Mouse (Mus musculus) thymus, postnatal 14 days (tissue): ENCODE data around the gene Tsr1.

ENCODE experiments used
- DNase-seq: peaks from one replicate; pipeline ENCODE4 v3.0.0; 2021

Tsr1 gene

DNA sequence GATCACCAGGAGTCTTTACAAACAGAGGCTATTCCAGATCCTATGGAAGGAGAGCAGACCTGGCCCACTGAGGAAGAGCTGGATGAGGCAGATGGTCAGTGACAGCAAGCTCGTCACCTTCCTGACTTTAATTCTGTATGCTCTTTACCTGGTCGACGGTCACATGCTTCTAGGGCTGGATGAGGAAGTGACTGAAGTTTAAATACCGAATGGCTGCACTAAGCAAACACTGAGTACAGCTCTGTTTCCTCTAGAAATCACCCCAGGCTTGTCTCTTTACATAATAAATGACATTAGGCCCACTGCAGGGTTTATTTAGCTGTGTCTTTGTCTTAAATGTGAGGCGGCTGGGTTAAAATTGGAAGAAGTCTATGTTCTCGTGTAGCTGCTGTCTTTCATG, 3.7 kb downstream of the Tsr1 start:
- DNase-seq, result no peak

GRCm38 (mm10) chr11:74902416-74902815, 4.5 kb downstream of the Tsr1 start:
- DNase-seq, result no peak

DNA sequence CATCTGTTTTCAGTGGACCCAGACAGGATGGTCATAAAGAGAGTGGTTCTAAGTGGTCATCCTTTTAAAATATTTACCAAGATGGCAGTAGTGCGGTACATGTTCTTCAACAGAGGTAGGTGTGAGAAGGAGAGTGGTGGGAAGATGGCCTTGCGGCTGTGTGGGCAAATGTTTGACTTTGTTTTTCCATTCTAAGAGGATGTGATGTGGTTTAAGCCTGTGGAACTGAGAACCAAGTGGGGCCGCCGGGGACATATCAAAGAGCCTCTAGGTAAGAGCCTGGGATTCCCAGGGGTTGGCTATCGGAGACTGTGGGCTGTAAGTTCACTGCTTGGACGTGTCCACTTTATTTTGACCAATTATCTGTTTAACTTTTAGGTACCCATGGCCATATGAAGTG, 10.0 kb downstream of the Tsr1 start:
- no peak for DNase-seq

DNA sequence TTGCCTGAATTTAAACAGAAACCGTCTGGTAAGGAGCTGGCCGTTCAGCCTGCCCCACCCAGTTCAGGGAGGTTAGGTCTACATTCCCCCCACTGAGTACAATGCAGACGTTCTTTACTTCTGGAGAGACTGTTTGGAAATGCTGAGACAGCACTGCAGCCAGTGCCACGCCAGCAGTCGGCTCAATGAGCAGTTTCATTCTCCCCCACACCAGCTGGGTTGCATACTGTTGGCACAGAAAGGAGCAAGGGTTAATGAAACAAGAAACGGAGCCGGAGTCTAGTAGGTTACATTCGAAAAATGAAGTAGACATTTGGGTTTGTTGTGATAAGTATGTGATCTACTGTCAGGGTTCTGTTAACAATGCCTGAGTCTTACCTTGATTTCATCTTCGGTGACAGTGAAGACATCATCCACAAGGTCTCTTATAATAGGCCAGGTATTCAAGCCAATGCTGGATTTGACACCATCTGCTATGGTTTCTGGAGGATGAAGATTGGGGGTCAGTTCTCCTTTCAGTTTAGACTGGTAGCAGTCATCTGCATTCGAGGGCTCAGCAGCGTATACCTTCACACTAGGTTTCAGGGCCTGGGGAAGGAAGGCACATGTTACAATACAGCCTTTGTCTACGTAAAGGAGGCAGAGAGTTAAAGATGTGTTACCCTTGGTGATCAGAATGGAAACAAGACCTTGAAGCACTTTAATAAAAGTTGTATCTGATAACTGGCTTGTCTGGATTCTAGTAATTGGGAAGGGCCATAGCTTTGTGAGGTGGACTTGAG, 10.9 kb downstream of the Tsr1 start:
- no peak for DNase-seq

DNA sequence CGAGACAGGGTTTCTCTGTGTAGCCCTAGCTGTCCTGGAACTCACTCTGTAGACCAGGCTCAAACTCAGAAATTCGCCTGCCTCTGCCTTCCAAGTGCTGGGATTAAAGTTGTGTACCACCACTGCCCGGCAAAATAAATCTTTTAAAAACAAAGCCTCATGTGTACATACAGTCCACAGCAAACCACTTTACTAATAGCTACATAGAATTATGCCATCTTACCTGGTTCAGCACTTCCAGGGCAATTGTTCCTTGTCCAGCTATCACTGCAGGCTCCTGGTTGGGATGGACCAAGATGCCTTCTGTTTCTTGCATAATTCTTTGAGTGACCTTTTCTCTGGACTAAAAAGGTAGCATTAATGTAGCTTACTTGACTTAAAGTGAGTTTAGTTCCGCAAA, 12.1 kb downstream of the Tsr1 start:
- DNase-seq, result no peak

DNA sequence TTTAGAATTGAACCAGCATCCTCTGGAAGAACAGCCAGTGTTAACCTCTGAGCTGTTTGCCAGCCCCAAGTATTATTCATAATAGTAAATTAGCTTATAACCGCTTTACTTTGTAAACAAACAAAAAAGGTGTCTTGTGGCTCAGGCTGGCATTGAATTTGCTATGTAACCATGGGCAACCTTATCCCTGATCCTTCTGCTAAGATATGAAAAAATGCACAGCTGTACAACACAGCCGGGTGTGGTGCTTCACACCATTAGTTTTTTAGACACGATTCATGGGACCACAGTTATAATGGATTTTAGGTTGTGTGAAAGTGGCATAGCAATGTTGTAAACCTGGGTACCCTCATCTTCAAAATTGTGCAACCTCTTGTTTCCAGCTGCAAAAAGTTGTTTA, 14.6 kb downstream of the Tsr1 start:
- no peak for DNase-seq

DNA sequence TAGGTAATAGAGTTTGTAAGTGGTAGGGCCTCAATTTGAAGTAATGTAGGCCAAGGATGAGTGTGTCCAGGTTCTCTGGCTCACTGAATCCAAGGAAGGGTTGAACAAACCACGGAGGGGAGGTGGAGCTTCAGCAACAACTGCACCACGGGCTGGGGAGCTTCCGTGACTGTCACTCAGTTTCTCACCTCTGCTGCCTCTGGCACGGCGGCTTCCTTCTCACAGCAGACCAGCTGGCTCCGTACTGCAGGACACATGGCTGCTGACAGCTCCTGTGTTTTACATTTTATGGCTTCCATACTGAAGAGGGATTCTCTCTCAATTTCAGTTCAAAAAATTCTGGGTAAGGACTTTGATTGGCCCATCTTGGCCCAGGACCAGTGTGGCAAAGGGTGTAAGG, 21.4 kb downstream of the Tsr1 start:
- DNase-seq, result no peak

- peak; percentile 53 for DNase-seq
Measured at GRCm38 (mm10) chr11:74924149-74924548, 26.3 kb downstream of the Tsr1 start.

DNA sequence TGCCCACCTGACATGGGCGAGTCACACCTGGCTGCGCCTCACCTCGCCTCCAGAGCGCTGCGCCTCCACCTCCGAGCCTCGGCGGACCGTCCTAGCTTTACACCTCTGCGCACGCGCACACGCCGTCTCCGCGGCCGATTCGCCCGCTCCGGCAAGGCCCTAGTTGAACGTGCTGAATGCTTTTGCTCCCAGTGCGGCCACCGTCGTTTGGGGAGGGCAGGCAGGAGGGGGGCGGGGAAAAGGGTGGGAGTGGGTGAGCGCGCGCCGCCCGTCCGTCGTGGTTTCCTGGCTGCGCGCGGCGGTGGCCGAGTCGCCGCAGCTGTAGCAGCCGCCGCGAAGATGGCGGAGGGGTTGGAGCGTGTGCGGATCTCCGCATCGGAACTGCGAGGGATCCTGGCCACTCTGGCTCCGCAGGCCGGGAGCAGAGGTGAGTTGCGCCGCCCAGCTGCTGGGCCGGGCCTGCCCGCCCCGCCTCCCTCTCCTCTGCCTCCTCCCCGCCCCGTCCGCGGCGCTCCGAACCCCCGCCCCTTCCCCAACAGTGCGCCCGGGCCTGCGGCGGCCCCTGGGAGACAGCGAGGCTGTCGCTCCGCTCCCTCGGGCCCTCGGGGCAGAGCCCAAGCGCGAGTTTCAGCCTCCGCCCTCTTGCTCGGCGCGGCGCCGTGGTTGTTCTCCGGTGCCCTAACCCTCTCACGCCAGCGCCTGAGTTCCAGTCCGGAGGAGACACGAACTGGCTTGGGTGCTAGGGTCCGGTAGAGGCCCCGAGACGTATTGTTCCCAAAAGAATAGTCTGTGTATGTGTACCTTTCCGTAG, 27.9 kb downstream of the Tsr1 start, which contains the start of the genes Smg6 and Srr:
Gene Smg6 (plus strand): TSS at position 247 of the 811 bp plus-strand sequence.
Gene Srr (minus strand): TSS at position 372 of the 811 bp plus-strand sequence.
- peak; percentile 95 for DNase-seq

- peak; percentile 28 for DNase-seq
Measured at GRCm38 (mm10) chr11:74926388-74927005, 28.6 kb downstream of the Tsr1 start.

- no peak for DNase-seq
Measured at GRCm38 (mm10) chr11:74927236-74927725, 29.4 kb downstream of the Tsr1 start.

DNA sequence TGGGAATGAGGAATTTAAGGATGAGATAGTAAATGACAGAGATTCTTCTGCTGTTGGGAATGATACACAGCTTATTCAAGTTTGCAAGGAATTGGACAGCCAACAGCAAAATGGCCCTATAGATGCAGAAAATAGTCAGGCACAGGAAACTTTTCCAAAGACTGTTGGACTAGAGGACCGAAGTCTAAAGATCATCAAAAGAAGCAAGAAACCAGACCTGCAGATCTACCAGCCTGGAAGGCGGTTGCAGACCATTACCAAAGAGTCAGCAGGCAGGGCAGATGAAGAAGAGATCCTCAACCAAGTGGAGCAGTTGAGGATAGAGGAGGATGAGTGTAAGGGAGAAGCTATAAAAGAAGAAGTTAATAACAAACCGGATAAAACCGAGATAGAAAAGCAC, 31.2 kb downstream of the Tsr1 start:
- no peak for DNase-seq

DNA sequence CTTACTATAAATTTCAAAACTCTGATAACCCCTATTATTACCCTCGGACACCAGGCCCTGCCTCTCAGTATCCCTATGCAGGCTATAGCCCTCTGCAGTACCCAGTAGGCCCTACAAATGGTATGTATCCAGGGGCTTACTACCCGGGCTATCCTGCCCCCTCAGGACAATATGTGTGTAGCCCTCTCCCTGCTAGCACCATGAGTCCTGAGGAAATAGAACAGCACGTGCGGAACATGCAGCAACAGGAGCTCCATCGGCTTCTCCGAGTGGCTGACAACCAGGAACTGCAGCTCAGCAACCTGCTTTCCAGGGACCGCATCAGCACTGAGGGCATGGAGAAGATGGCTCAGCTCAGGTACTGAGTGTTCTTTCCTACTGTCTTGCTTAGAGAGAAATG, 32.5 kb downstream of the Tsr1 start:
- DNase-seq, result no peak

- DNase-seq, result peak; percentile 41
Measured at GRCm38 (mm10) chr11:74946348-74946747, 48.5 kb downstream of the Tsr1 start.

DNA sequence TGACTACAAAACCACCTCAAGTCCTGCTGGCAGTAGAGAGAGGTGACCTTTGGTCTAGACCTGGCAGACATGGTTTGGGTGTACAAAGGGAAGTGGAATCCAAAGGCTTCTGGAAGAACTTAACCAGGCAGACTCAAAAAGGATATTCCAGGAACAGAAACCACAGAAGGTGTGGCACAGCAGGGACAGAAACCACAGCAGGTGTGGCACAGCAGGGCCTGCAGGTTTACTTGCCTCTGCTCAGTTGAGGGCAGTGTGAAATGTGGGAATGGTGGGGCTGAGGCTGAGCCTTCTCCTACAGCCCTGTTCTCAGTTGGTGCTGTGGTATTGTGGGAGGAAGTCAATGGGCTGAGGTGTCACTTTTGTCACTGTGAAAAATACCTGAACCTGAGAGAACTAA, 57.0 kb downstream of the Tsr1 start:
- DNase-seq, result peak; percentile 5

DNA sequence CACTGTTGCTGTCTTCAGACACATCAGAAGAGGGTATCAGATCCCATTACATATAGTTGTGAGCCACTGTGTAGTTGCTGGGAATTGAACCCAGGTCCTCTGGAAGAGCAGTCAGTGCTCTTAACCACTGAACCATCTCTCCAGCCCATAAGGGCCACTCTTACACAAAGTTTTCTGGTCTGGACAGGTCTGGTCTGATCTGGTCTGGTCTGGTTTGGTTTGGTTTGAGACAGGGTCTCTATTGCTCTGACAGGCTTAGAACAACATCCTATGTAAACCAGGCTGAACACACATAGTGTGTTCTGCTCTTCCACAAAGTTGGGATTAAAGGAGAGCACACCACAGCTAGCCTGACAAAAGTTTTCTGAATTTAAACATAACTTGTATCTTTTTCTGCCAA, 58.1 kb downstream of the Tsr1 start:
- DNase-seq, result no peak

- no peak for DNase-seq
Measured at GRCm38 (mm10) chr11:74957600-74957999, 59.7 kb downstream of the Tsr1 start.
